Mouse (Mus musculus): Measurements from ENCODE around the gene Veph1.
A peak's percentile ranks its signal among the peaks of the same experiment; 100 is the strongest.

The Veph1 gene

DNA sequence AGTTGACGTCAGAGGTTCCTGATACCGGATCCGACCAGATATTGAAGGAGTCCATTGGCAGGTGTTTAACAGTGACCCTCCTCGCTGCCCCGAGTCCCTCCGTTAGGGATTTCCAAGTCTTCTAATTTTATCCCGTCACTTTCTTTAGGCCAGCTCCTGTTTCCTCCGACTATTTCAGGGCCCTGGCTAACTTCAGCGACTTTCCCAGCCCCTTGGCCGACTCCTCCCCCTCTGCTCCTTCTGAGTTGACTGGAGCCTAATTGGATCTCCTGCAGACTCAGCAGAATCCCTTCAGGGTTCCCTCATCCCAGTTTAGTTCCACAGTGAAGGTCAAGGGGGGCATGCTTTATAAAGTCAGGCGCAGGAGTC lies 75.4 kb downstream of the Veph1 start:
- DNase-seq = peak; percentile 36 to 43

DNA sequence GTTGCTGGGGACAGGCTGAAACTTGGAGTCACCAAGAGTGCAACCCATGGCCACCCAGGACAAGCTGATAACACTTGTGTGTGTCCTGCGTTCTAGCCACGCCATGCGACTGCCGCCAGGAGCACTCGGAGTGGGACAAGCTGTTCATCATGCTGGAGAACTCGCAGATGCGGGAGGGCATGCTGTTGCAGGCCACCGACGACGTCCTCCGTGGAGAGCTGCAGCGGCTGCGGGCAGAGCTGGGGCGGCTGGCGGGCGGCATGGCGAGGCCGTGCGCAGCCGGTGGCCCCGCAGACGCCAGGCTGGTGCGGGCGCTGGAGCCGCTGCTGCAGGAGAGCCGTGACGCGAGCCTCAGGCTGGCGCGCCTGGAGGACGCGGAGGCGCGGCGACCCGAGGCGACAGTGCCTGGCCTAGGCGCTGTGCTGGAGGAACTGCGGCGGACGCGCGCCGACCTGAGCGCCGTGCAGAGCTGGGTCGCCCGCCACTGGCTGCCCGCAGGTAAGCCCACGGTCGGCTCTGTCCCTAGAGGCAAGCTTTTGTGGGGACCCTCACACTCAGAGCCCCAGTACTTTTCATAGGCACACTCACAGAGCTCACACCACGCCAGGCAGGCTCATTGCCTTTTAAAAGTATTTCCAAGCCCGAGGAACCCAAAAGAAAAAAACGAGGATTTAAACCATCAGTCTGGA lies 75.9 kb downstream of the Veph1 start:
- DNase-seq = peak; percentile 2 to 38

DNA sequence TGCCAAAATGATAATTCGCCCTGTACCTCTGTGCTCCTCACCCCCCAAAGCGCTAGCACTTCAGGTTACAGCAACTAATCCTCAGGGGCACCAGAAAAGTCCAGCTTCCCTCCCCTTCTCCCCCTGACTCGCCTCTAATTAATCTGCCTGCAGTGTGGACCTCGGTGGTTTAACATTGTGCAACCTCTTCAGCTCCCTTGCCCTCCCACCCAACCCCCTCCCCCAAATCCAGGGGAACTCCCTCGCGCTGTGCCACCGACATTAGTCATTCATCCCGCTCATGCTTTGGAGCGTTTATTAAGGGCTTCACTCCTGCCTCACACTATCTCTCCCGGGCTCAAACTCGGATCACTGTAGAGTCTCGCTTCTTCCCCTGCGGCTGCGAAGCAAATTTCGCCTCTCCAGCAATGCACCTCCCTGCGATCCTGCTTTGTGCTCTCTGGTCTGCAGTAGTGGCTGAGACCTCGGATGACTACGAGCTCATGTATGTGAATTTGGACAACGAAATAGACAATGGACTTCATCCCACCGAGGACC lies 76.9 kb downstream of the Veph1 start, which contains the start of gene Ptx3:
Gene Ptx3 (plus strand): TSS at position 256 of the 537 bp plus-strand sequence.
- DNase-seq = no peak

DNA sequence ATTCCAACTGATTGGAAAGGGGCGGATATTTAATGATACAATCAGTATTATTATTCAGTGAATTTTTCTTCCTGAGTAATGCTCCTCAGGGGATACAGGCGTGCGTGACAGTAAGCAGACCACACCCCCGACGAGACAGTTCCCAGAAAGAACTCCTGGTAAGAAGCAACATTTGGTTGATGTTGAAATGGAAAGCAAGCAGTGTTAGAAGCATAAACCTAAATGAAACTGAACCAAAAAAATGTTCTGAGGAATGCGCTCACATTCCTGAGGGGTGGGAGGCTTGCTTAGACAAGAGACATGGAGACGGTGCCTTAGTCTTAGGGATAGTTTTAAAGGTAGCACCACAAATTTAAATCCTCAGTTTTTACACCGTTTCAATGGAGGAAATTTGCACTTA lies 80.9 kb downstream of the Veph1 start:
- no peak for DNase-seq

DNA sequence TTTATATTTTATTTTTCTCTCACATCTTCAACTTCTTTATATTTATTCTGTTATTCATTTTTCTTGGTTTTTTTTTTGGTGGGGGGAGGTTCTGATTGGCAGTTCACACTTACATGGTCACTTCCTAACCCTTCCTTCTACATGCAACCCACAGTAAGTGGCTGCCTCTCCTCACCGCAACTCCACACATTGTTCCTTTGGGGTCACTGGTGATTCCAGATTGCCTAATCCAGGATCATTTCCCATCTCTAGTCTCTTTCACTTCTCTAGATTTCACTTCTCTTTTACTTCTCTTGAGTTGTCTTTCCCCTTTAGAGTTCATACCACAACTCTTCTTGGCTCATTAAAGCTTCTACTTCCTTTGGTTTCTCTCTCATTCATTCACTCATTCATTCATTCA lies 83.1 kb downstream of the Veph1 start:
- no peak for DNase-seq

DNA sequence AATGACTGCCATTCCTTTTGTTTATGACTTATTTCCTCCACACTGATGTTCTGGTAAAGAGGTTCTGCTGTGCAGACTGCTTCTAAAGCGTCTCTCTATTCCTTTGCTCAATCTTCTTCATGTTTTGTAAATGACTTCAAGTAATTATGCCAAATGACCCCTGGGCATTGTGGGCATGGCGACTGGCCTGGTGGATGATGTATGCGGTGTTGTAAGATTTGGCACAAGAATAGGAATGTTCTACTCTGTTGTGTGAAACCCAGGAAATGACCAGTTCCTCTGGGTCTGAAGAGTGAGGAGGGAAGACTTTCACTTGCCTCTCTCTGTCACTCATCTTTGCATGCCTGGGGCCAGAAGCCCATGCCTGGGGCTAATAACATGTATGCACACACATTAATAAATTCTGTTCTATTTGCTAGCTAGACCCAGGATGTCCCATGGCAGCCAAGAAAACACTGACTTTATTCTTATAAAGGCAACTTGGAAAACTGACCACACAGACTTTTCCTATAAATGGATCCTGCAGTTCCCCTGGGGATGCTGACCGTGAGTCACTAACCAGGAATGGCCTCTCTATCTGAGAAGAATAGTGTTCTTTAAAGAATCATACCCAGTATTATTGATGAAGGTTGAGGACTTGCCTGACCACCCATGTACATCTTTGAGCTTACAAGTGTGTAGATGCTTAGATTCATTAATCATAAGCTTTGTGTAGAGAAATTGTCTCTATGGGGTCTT lies 87.6 kb downstream of the Veph1 start:
- no peak for DNase-seq

DNA sequence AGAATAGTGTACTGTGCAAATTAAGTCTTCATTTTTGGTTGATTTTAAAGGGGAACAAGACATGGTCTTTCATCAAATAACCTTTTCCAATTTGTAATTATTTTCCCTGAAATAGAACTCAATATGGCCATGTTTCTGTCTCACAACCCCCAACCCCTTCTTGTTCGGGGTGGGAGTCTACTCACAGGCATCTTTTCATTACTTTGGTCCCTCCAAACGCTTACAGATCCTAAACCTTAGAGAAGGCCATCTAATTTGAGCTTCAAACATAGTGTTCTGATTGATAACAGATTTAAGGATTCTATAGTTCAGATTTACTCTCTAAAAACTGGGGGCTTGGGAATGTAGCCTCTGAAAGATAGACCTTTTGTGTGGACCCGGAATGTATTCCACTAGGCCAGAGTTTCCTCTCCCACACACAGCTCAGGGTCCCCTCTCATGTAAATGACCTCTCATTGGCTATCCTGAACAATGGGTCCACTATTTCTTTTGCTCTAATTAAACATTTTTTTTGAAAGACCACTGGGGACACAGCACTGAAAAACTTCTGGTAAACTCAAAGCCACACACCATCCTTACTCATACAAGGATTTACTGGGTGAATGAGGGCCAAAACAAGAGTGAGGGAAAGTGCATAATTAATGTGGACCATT lies 102.6 kb downstream of the Veph1 start:
- DNase-seq = no peak

DNA sequence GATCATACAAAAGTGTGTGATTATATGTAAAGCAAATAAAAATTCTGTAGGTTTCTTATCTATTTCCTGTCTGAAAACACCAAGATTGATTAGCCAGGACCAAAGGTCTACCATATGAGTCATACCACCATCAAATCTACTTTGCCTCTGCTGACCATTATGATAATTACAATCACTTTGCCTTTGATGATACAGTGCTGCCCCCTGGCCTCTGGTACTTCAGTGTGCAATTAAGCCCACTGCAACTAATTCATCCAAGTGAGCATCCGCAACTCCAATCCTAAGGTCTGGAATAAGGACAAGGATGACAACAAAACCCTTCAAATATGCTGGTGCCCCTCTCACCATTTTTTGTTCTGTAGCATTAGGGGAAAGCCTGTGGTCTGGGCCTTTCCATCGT lies 117.0 kb downstream of the Veph1 start:
- DNase-seq = no peak

DNA sequence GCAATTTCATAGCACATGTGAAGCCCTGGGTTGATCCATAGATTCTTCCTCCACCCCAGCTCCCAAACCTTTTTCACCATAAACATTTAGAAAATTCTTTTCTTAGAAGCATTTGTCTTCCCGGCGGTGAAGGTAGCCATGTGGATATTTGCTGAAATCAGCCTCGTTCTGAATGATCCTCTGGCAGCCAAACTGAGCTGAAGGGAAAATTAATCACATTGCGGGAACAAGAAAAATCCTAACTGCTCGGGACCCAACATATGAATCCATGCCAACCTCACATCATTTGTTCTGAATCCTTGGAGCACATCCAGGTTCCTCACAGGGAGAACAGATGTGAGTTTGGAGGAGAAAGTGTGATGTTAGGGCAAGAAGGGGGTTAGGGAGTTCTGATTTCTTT lies 123.7 kb downstream of the Veph1 start:
- no peak for DNase-seq

DNA sequence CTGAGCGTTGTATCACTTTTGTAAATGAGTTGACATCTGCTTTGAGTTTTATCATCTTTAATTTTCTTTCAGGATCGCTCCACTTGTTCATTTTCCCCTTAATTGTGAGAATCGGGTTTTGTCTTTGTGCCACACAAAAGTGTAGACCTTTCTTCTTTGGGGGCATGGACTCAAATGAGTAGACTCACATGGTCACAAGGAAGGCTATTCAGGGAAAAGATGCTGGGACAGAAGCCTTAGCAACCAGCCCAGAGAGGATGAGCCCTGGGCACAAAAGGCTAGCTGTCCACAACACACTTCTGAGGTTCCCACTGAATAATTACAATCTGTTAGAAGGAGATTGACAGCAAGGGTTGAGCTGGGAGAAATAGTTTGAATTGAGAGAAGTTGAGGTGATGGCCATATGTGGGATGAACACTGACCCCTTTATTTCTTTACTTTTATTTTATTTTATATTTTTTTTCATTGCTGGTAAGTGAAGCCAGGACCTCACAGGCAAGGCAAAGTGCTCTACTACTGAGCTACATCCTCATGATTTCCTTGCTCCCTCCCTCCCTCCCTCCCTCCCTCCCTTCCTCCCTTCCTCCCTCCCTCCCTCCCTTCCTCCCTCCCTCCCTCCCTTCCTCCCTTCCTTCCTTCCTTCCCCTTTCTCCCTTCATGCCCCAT lies 126.6 kb downstream of the Veph1 start:
- no peak for DNase-seq

DNA sequence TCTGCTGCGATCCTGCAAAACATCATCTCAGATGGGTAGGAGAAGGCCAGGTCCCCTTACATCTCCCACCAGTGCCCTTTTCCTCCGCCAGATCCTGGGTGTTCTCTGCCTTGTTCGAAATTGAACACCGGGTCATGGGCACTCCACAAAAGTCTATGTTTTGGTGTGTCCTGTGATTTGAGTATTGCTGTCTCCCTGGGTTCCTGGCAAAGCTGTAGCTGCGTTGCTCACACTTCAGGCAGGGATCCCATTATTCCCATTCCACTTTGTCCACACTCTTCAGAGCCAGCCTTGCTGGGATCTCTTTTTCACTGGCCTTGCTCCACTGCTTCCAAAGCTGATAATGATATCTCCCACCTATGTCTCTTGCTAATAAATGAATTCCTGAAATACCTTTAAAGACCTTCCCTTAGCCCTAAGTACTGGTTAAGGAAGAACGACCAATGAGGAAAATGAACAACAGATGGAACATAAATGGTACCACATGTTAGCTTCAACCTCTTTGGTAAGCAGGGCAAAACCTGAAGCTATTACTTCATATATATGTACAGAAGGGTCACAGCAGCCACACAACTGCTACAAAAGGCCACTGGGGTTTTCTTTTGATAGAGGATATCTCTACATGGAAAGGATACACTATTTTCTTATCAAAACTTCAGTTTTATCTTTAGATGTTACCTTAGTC lies 129.9 kb downstream of the Veph1 start:
- DNase-seq = no peak

DNA sequence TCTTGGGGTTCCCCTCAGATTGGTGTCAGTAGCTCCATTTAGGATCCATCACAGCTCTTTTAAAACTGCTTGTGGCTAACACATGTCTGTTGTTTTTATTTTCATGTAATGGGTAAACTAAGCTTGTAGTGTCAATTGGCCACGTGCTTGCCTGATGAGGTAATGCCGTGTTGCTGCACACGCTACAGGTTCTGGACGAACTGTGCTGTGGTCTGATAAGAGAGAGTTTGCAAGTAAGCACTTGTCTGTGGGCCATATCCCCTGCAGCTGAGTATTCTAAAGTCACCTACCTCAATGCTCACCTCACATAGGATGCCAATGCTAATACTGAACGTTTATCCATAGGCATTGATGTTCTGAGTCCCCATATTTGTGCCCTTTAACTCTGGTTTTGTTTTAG lies 131.6 kb downstream of the Veph1 start:
- DNase-seq = no peak

DNA sequence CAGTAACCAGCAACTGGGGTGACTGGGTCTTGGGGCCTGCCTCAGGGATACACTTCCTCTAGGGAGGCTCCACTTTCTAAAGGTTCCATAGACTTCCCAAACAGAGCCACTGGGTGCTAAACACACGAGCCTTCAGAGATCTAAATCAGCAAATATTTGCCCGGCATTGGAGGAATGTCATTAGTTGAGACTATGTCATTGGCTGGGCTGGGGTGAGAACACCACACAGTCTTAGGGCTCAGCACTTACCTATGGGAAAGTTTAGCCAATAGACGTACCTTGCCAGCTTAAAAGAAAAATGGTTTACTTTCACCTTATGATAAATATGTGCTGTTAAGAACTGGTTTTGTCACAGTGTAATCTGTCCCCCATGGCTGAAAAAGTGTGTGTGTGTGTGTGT lies 132.1 kb downstream of the Veph1 start:
- DNase-seq = no peak

DNA sequence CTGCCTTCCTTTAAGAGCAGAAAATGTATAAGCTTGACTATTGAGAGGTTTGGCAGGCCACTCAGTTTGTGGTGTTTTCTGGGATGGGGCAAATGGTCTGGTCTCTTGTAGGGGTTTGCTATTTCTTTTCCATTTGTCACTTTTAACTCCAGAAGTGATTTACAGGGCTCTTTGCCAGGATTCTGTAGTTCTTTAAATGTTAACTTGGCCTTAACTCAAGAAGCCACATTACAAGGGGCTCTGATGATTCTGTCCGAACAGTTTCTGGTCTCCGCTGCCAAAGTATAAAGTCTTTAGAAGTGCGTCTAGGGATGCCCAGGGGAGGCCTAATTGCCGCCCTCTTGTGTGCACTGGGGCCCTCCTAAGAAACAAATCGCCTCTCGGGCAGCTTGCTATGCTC lies 134.0 kb downstream of the Veph1 start:
- DNase-seq = no peak

DNA sequence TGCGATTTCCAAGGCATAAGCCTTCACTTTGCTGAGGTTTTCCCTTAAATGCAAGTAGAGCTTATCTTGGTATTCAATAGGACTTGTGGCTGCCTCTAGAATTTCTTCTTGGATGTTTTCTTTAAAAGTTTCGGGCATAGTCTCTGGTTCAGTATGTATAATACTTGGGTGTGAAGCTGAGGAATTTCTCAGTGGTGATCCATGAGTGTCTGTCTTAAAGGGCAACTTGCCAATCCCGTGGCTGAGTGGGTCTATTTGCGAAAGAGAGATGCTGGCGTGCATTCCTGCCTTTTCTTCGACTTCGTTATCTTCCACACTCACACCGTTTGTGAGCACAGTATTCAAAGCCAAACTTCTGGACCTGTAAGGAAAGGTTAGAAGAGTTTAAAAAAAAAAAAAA lies 138.7 kb downstream of the Veph1 start:
- DNase-seq = no peak

DNA sequence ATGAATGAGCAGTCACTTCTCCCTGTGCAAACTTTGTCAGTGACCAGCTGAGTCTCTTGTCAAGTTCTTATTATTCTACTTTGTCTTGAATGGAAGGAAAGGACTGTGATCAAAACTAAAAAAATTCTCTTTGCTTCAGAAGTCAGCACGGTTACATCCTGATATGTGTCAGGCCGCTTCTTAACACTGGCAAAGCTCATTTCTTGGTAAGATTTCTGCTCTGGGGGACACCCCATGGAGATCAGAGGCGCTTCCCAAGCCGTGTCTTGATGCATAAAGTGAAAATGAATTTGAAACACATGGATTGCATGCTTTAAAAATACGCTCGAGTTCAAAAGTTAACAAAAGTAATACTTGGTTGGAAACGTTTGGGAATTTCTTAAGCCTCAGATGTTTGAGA lies 159.0 kb downstream of the Veph1 start:
- no peak for DNase-seq

DNA sequence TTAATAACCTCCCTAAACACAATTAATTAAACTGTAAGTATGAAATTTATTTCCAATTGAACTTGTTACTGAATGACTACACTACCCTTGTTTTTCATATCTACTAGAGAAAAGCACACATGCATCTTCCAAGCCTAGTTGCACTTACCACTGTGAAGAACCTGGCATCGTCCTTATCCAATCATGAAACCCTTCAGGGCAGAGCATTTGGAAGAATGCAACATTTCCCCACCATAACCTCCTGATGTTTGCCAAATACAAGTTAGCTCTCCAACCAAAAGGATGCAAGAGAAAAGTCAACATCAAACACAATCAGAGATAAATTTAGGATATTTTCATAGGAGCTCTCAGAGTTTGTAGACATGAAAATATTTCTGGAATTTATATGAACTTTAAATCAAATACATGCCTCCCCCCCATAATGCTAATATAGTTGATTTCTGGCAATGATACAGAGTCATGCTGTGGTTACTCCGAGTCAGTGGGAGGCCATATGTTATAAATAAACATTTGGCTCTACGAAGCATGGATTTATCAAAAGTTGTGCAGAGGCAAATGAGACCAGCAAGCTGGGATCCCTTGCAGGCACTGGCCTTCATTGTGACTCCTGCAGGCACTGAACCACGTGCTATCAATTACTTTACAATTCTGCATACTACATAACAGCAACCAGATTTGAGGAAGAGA lies 165.2 kb downstream of the Veph1 start:
- DNase-seq = no peak

DNA sequence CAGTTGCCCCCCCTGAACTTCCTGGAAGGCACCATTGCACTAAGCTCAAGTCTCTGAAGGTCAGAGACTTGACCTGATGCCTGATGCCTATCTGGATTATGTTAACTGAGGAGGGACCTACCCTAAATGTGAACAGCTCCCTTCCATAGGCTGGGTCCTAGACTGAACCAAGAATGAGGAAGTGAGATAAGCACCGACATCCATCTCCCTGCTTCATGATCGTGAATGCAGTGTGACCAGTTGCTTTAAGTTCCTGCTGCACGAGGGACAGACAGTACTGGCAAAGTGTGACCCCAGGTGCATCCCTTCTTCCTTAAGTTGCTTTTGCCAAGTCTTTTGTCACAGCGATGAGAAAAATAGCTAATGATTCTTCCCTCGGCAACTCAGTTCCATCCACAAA lies 166.9 kb downstream of the Veph1 start:
- no peak for DNase-seq

DNA sequence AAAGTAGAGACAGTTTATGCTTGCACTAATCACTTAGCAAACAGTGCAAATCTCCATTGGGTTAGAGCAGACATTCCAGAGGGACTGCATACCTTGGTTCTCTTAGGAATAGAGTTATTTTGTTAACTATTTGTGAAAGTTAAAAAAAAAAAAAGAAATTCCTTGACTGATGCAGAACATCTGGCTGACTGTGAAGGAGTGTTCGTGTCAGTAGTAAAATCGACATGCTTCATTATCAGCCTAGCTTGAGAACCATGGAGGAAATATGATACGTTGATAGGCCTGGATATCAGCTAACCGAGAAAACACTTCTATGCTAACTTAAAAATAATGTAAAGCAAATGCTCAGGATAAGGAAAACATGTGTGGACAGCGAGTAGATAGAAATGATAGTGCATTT lies 191.1 kb downstream of the Veph1 start:
- no peak for DNase-seq

DNA sequence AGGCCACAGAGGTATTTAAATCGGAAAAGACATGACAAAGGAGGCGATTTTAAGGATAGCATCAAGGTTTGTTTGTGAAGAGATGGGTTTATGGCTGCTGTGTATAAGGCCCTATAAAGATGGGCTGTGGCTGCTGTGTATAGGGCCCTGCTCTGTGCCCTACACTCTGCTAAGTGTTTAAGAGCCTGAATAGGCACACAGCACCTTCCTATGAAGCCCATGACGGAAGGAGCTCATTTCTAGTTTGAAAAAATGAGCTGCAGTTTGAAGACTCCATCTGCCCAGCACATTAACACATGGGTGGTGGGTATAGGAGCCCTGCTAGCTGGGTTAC lies 194.1 kb downstream of the Veph1 start:
- no peak for DNase-seq

DNA sequence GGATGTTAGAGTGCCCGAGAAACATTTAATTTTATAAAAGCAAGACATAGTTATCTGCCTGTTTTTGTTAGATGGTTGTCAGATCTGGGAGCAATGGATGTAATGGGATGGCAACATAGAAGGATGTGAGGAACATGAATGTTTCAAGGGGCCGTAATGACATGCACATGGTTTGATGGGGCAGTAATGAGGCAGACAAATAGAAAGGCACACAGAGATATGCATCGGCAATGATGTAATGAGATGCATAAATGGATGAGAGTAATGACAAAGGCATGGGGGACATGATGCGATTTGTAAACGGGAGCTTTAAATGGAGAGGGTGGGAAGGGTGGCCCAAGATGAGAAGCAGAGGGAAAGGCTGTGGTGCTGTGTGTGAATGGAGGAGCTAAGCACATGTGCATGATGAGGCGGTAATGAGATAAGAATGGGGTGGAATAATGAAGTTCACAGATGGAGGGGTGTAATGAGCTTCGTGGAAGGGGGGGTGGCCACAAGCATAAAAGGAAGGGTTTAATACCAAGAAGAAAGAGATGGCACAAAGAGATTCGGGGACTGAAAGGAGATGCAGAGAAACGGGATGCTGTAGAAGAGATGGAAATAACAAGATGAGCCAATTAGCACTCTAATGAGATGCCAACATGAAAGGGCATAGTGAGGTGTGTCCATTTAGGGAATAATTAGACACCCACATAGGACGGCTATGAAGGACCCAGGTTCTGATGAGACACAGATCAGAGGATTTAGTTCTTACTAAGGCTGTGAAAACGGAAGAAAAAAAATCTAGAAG lies 194.6 kb downstream of the Veph1 start:
- no peak for DNase-seq
